Mouse (Mus musculus): Measurements from ENCODE around the gene Gstt2.

DNA sequence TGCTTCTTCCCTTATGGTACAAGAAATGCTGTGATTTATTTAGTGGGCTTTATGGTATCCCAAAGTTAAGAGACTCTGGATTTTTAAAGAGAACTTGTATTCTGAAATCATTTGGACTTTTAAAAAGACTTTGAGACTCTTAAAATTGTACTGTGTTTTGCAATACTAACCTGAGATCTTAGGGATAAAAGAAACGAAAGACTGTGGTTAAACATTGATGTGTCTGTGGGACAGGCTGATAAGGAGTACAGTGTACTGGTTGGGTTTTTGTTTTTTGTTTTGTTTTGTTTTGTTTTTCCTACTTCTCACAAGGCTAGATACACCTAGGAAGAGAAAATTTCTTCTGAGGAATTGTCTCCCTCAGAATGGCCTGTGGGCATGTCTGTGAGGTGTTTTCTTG lies 51.8 kb downstream of the Gstt2 start:
- TF ChIP-seq CTCF (IDR thresholded peaks at IDR 0.05; ENCODE audit: low read depth) (no peak), EP300 (IDR thresholded peaks at IDR 0.05; ENCODE audit: low read depth) (no peak)

Measured in liver, embryonic 14.5 days (tissue).